Mouse (Mus musculus) right cerebral cortex, postnatal 14 days (tissue): Measurements from ENCODE around the gene Dnmt3b.
A peak's percentile ranks its signal among the peaks of the same experiment; 100 is the strongest.

Experiments
- DNase-seq: peaks from one replicate; pipeline ENCODE4 v3.0.0; 2022

The Dnmt3b gene

GRCm38 (mm10) chr2:153649298-153650013 is at the start of gene Dnmt3b:
Dnmt3b (plus strand) TSS chr2:153649450.
- peak; percentile 62 for DNase-seq

GRCm38 (mm10) chr2:153600021-153600666 is 49.1 kb upstream of the Dnmt3b start:
- peak; percentile 35 for DNase-seq

GRCm38 (mm10) chr2:153600667-153601648 is 48.3 kb upstream of the Dnmt3b start:
- no peak for DNase-seq

- DNase-seq, result no peak
Observed at GRCm38 (mm10) chr2:153603724-153604123, 45.5 kb upstream of the Dnmt3b start.

GRCm38 (mm10) chr2:153606421-153606820 is 42.8 kb upstream of the Dnmt3b start:
- DNase-seq, result no peak

- DNase-seq, result no peak
Observed at GRCm38 (mm10) chr2:153607870-153608515, 41.3 kb upstream of the Dnmt3b start.

- no peak for DNase-seq
Observed at GRCm38 (mm10) chr2:153609058-153609457, 40.2 kb upstream of the Dnmt3b start.

- peak; percentile 80 for DNase-seq
Observed at GRCm38 (mm10) chr2:153609548-153609947, 39.7 kb upstream of the Dnmt3b start.

GRCm38 (mm10) chr2:153610426-153611240 is 38.6 kb upstream of the Dnmt3b start:
- peak; percentile 19 for DNase-seq

- no peak for DNase-seq
Observed at GRCm38 (mm10) chr2:153611241-153611630, 38.0 kb upstream of the Dnmt3b start.

GRCm38 (mm10) chr2:153611743-153612142 is 37.5 kb upstream of the Dnmt3b start:
- no peak for DNase-seq

GRCm38 (mm10) chr2:153612594-153613281 is 36.5 kb upstream of the Dnmt3b start:
- DNase-seq, result no peak

- no peak for DNase-seq
Observed at GRCm38 (mm10) chr2:153616893-153617292, 32.4 kb upstream of the Dnmt3b start.

- no peak for DNase-seq
Observed at GRCm38 (mm10) chr2:153618439-153618838, 30.8 kb upstream of the Dnmt3b start.

- no peak for DNase-seq
Observed at GRCm38 (mm10) chr2:153618889-153619288, 30.4 kb upstream of the Dnmt3b start.

- no peak for DNase-seq
Observed at GRCm38 (mm10) chr2:153622449-153622848, 26.8 kb upstream of the Dnmt3b start.

GRCm38 (mm10) chr2:153630950-153631349 is 18.3 kb upstream of the Dnmt3b start:
- DNase-seq, result no peak

- peak; percentile 85 for DNase-seq
Observed at GRCm38 (mm10) chr2:153631976-153632870, 17.0 kb upstream of the Dnmt3b start, which contains the start of gene Commd7. Commd7 (minus strand) TSS chr2:153632781.

- DNase-seq, result no peak
Observed at GRCm38 (mm10) chr2:153632871-153633226, 16.4 kb upstream of the Dnmt3b start.

- no peak for DNase-seq
Observed at GRCm38 (mm10) chr2:153633259-153633658, 16.0 kb upstream of the Dnmt3b start.
